Mouse (Mus musculus) embryonic facial prominence, embryonic 15.5 days (tissue): ENCODE measurements around the gene Arhgap42. TPM values are rescaled to one million over a fixed set of nuclear protein-coding genes. Genes with fewer than 3 reads are reported as not detected.

Experiments used
- ATAC-seq: fragments of 200-750 bp; cut with Nextera tagmentation; 2 replicates; pipeline ENCODE4 v1.8.0; 2017; ENCODE audit warnings: low read depth, moderate TSS enrichment; ENCODE audit not compliant: insufficient number of reproducible peaks, low FRiP score, low TSS enrichment
- H3K27ac ChIP-seq: fragments of 300-500 bp; sonication (generic); replicated peaks from 2 replicates; pipeline ENCODE4 v1.5.1; 2015; ENCODE audit warnings: mild to moderate bottlenecking, inconsistent platforms
- H3K27me3 ChIP-seq: fragments of 300-500 bp; sonication (generic); 2 replicates; pipeline ENCODE4 v1.6.1; 2015; ENCODE audit warnings: inconsistent platforms
- H3K36me3 ChIP-seq: fragments of 300-500 bp; sonication (generic); 2 replicates; pipeline ENCODE4 v1.6.1; 2015; ENCODE audit warnings: mild to moderate bottlenecking, inconsistent platforms
- H3K4me1 ChIP-seq: fragments of 300-500 bp; sonication (generic); 2 replicates; pipeline ENCODE4 v1.6.1; 2015; ENCODE audit warnings: inconsistent platforms
- H3K4me2 ChIP-seq: fragments of 300-500 bp; sonication (generic); replicated peaks from 2 replicates; pipeline ENCODE4 v1.6.1; 2015; ENCODE audit warnings: mild to moderate bottlenecking, inconsistent platforms
- H3K4me3 ChIP-seq: fragments of 300-500 bp; sonication (generic); replicated peaks from 2 replicates; pipeline ENCODE4 v1.5.1; 2015; ENCODE audit warnings: mild to moderate bottlenecking, inconsistent platforms
- H3K9ac ChIP-seq: fragments of 300-500 bp; sonication (generic); 2 replicates; pipeline ENCODE4 v1.6.1; 2015; ENCODE audit warnings: inconsistent platforms
- H3K9me3 ChIP-seq: fragments of 300-500 bp; sonication (generic); replicated peaks from 2 replicates; pipeline ENCODE4 v1.6.1; 2016; ENCODE audit warnings: inconsistent platforms
- WGBS: fragments of 180-500 bp; shearing (Covaris S2); methylation state at CpG from one replicate; pipeline ENCODE4 v1.1.7; 2015; 5-methylcytosine and 5-hydroxymethylcytosine counted together
- polyA plus RNA-seq: library from polyadenylated mRNA; unstranded; fragments of >200 nt; fragmentation: Nextera tagmentation; extraction: Ambion mirVana; gene quantifications from 2 replicates; pipeline ENCODE4 v1.2.1, GENCODE M21; 2015

The Arhgap42 gene
- polyA plus RNA-seq, 1 experiment from 2014 or later = 54.5 TPM

DNA sequence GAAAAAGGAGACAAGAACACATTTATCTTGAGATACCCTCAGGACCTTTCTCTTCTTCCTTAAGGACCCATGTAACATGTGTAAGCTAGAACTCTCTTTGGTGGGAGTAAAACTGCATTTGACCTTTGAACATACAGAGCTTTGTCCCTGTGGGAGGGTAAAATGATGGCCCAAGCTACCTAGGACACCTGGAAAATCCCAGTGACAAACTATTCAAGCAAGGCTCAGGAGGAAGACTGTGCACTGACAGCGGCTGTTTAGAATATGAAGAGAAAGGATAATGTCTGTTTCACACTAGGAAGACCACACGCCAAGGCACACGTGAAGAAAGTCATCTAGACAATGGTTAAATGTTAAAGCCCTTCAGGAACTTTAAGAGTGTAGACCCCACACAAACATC lies 211.0 kb downstream of the Arhgap42 start:
- peaks cover 18% of the 10 kb centered on the region; the same call in 1 of the 2 replicates for H3K36me3 ChIP-seq
- no peaks in the 10 kb centered on the region for H3K4me1 ChIP-seq
- no peak overlapping the region for H3K9ac ChIP-seq
- no peak overlapping the region for H3K27ac ChIP-seq
- no peaks in the 10 kb centered on the region for H3K27me3 ChIP-seq
- no peaks in the 10 kb centered on the region for H3K9me3 ChIP-seq
- no peak for ATAC-seq
- whole genome bisulfite sequencing = 74% methylated on average over 3 of the region's 3 CpGs
- no peak overlapping the region for H3K4me2 ChIP-seq
- H3K4me3 ChIP-seq = no peak overlapping the region

DNA sequence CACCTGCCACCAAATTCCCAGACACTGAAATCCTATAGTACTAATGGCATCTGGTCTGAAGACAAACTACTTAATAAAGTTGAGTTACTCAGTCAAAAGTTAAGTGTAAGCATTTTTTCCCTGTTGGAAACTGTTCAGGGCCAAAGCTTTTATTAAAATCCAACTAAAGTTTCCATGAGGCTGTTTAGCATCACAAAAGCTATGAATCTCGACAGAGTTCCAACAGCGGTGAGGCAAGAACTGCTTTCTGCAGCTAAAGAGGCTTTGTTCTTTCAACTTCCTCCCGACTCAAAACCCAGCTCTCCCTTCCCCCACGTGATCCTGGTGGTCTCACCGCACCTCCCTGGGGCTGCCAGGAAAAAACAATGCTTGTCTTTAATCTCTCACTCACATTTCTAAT lies 211.5 kb downstream of the Arhgap42 start:
- WGBS = 7% methylated on average over 5 of the region's 5 CpGs

DNA sequence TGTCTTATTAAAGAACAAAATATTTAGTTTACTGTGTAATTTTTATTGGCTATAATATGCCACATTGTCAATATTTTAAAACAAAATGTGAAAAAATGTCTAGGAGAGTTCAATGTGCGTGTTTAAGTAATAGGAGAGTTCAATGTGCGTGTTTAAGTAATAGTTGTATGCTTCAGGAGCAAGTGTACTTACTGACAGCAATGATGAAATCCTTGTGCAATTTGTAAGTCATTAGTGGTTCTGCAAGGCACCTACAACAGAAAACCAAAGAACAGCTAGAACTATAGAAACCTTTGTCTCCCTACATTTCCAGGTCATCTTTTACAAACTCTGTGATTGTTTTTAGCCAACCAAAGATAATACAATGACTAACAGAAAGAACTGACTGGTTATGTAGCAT lies 223.8 kb downstream of the Arhgap42 start:
- peaks cover 39% of the 10 kb centered on the region for H3K36me3 ChIP-seq
- WGBS = 98% methylated on average over 2 of the region's 2 CpGs
- no peaks in the 10 kb centered on the region for H3K27me3 ChIP-seq
- ATAC-seq = no peak
- H3K4me3 ChIP-seq = no peak overlapping the region
- H3K4me1 ChIP-seq = no peaks in the 10 kb centered on the region
- H3K4me2 ChIP-seq = no peak overlapping the region
- no peak overlapping the region for H3K27ac ChIP-seq
- H3K9me3 ChIP-seq = no peaks in the 10 kb centered on the region
- no peak overlapping the region for H3K9ac ChIP-seq

More for the DNA sequence above, 211.5 kb downstream of the Arhgap42 start:
- H3K4me3 ChIP-seq = no peak overlapping the region
- no peak overlapping the region for H3K4me2 ChIP-seq
- no peak overlapping the region for H3K27ac ChIP-seq
- H3K9me3 ChIP-seq = no peaks in the 10 kb centered on the region
- no peak overlapping the region for H3K9ac ChIP-seq
- no peaks in the 10 kb centered on the region for H3K4me1 ChIP-seq
- peaks cover 16% of the 10 kb centered on the region; the same call in 1 of the 2 replicates for H3K36me3 ChIP-seq
- ATAC-seq = no peak
- no peaks in the 10 kb centered on the region for H3K27me3 ChIP-seq

DNA sequence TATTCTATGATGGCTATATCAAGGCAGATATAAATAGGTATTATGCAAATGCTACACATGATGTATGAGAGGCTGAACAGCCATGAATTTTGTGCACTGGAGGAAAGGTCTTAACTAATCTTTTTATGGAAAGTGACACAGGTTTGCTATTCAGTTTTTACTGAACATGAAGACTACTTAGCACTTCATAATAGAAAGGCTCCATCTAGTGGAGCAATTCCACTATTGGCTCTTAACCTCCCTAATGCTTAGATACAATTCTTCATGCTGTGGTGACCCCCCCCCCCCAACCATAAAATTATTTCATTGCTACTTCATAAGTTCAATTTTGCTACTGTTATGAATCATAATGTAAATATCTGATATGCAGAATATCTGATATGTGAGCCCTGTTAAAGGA lies 237.7 kb downstream of the Arhgap42 start:
- Histone ChIP-seq H3K27ac (no peak overlapping the region), H3K4me2 (no peak overlapping the region), H3K4me1 (no peaks in the 10 kb centered on the region), H3K36me3 (peaks cover 54% of the 10 kb centered on the region), H3K9me3 (no peaks in the 10 kb centered on the region), H3K27me3 (no peaks in the 10 kb centered on the region), H3K9ac (no peak overlapping the region), H3K4me3 (no peak overlapping the region)
- no peak for ATAC-seq

DNA sequence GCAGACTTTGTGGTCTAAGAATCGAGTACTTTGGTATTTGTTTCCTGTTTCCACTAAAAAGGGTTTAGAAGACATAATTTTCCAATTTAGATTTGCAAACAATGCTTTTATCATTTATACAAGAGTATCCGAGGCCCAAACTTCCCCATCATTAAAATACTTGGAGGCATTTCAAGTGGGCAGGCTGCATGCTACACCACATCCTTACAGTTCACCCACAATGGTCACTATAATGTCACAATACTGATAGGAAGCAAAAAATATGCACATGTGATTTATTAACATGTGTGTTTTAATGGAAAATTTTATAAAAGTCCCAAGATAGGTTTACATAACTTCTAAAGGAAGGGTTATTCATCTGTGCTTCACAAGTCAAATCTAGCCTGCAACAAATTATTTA lies 242.4 kb downstream of the Arhgap42 start:
- Histone ChIP-seq H3K36me3 (peaks cover 55% of the 10 kb centered on the region), H3K9me3 (peaks cover 5% of the 10 kb centered on the region; the same call in 1 of the 2 replicates)
- 40% methylated on average over 2 of the region's 2 CpGs for WGBS

DNA sequence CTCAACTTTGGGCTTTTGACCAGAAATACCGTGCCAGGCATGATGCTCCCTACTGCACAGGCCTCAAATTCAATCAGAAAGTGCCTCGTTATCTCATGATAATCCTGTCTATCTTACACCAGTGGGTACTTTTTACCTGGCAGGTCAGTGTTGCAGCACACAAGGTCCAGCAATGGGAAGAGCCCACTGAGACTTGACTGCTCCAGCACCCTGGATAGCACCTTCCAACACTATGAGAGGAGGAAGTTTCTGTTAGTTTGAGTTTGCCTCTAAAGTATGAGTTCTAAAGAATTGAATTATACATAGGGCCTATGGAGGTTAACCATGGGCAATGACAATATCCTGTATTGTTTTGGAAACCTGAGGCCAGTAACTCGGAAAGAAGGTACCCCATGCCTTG lies 256.6 kb downstream of the Arhgap42 start:
- Histone ChIP-seq H3K4me2 (no peak overlapping the region), H3K4me3 (no peak overlapping the region), H3K9me3 (no peaks in the 10 kb centered on the region), H3K27ac (no peak overlapping the region), H3K36me3 (no peaks in the 10 kb centered on the region), H3K9ac (no peak overlapping the region), H3K4me1 (no peaks in the 10 kb centered on the region), H3K27me3 (no peaks in the 10 kb centered on the region)
- no peak for ATAC-seq
- 75% methylated on average over 3 of the region's 3 CpGs for WGBS

More for the DNA sequence above, 242.4 kb downstream of the Arhgap42 start:
- H3K4me3 ChIP-seq = no peak overlapping the region
- H3K27me3 ChIP-seq = no peaks in the 10 kb centered on the region
- H3K4me1 ChIP-seq = no peaks in the 10 kb centered on the region
- H3K4me2 ChIP-seq = no peak overlapping the region
- no peak overlapping the region for H3K27ac ChIP-seq
- H3K9ac ChIP-seq = no peak overlapping the region
- ATAC-seq = no peak

DNA sequence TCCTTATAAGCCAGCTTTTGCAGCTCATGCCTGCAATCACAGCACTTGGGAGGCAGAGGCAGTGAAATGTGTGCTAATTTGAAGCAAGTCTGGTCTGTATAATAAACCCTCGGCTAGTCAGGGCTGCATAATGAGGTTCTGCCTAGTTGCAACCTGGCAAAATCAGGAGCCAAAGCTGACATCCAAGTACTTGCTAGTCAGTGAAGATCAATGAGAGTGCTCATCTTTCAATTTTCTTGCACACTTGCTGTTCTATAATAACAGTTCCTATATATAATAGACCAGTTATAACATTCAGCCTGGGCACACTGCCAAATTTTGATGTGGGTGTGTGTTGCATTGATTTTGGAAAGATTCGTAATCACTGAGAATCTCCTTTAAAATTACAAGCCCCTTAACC lies 261.1 kb downstream of the Arhgap42 start:
- Histone ChIP-seq H3K4me1 (no peaks in the 10 kb centered on the region), H3K36me3 (no peaks in the 10 kb centered on the region), H3K9me3 (no peaks in the 10 kb centered on the region), H3K9ac (no peak overlapping the region), H3K27ac (no peak overlapping the region), H3K4me2 (no peak overlapping the region), H3K4me3 (no peak overlapping the region), H3K27me3 (no peaks in the 10 kb centered on the region)
- ATAC-seq = no peak
- 26% methylated on average over 2 of the region's 2 CpGs for WGBS

DNA sequence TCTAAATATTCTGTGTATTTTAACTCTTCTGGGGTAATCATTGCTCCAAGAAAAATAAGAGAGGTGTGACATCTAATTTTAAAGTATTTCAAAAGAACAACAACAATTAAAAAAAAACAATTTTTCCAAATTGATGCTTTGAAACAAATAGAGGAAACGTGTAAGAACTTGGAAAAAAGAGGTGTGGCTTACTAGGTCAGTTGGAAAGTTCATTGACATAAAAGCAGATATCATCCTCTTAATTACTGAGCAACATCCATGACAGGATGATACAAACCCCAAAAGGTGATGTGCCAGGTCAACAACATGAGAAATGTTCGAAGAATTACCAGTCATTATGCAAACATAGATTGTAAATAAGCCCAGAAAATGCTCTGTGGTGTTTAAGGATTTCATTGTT lies 267.4 kb downstream of the Arhgap42 start, which contains the start of gene Gm16485:
Gm16485 (plus strand) TSS at position 301 of the 400 bp plus-strand sequence.
- Histone ChIP-seq H3K4me3 (no peak within 1 kb of the TSS), H3K27ac (no peak within 1 kb of the TSS), H3K36me3 (no peaks in the 10 kb centered on the region), H3K9me3 (no peaks in the 10 kb centered on the region), H3K27me3 (no peaks in the 10 kb centered on the region), H3K4me2 (no peak within 1 kb of the TSS), H3K9ac (no peak within 1 kb of the TSS), H3K4me1 (no peaks in the 10 kb centered on the region)
- ATAC-seq = no peak
- WGBS = 73% methylated on average over 2 of the region's 2 CpGs

DNA sequence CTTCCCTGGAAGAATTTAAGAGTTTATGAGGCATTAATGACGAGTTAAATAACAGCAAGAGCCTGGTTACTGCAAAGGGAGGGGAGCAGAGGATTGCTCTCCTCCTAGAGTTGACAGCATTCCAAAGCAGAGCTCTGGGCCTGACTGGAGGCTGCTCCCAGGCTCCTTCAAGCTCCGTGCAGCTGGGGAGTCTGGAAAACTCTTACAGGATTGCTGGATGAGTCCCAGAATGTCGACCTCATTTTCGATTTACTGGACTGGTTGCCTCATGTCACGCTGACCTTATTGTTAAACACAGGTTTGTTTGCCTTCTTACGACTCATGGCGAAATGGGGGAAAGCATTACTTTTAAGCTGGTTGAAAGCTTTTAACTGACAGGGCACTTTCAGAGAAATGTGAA lies 268.7 kb downstream of the Arhgap42 start:
- ATAC-seq = no peak
- Histone ChIP-seq H3K4me3 (no peak overlapping the region), H3K4me1 (no peaks in the 10 kb centered on the region), H3K9me3 (no peaks in the 10 kb centered on the region), H3K27ac (no peak overlapping the region), H3K36me3 (no peaks in the 10 kb centered on the region), H3K4me2 (no peak overlapping the region), H3K9ac (no peak overlapping the region), H3K27me3 (no peaks in the 10 kb centered on the region)
- WGBS = 54% methylated on average over 7 of the region's 7 CpGs

DNA sequence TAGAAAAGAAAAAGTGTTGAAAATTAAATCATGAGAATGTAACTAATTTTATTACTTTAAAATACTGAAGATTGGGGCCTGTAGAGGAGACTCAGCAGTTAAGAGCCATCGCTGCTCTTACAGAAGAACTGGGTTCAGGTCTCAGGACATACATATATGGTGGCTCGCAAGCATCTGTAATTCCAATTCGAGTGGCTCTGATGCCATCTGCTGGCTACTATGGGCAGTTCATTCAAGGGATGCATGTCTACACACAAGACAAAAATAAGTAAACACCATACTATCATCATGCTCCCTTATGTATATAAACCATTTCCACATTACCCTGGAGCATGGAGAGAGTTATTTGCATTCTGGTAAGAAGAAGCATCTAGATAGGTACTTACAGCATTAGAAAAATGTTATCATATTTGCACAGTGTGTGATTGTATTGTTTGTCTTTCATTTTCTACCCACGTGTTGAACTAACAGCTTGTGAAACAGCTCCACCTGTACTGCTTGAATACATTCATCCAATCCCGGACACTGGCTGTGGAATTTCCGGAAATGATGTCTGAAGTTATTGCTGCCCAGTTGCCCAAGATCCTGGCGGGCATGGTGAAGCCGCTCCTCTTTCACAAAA lies 274.3 kb downstream of the Arhgap42 start:
- Histone ChIP-seq H3K4me3 (no peak overlapping the region), H3K27ac (no peak overlapping the region), H3K9ac (no peak overlapping the region), H3K4me2 (no peak overlapping the region), H3K9me3 (no peaks in the 10 kb centered on the region), H3K4me1 (no peaks in the 10 kb centered on the region), H3K36me3 (no peaks in the 10 kb centered on the region), H3K27me3 (no peaks in the 10 kb centered on the region)
- 66% methylated on average over 8 of the region's 8 CpGs for WGBS
- no peak for ATAC-seq

DNA sequence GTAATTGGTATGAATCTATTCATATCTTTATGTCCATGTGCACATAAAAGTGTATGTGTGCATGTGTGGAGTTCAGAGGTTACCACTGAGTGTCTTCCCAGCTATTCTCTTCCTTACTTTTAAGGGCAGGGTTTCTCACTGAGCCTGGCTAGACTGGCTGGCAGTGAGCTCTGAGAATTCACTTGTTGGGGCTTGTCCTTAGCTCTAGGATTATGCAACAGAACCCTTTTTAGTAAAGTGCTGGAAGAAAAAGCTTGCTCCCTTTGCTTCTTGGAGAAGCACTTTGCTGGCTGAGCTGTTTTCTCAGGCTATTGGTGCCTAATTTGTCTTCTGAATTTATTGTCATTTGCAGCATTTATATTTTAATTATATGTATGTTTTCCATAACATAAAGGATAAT lies 285.6 kb downstream of the Arhgap42 start:
- H3K27me3 ChIP-seq = no peaks in the 10 kb centered on the region
- ATAC-seq = no peak
- no peak overlapping the region for H3K4me3 ChIP-seq
- no peaks in the 10 kb centered on the region for H3K36me3 ChIP-seq
- H3K9ac ChIP-seq = no peak overlapping the region
- no peak overlapping the region for H3K4me2 ChIP-seq
- no peak overlapping the region for H3K27ac ChIP-seq
- H3K4me1 ChIP-seq = no peaks in the 10 kb centered on the region
- no peaks in the 10 kb centered on the region for H3K9me3 ChIP-seq
